Mouse (Mus musculus) kidney, postnatal 0 days (tissue): ENCODE data around the gene Syne2. TPM values are rescaled to one million over a fixed set of nuclear protein-coding genes. Genes with fewer than 3 reads are reported as not detected.

Source experiments
- ATAC-seq: fragments of 200-750 bp; cut with Nextera tagmentation; replicated peaks from 2 replicates; pipeline ENCODE4 v1.8.0; 2017; ENCODE audit warnings: low read depth, moderate number of reproducible peaks, moderate TSS enrichment, moderate library complexity; ENCODE audit not compliant: low FRiP score
- DNase-seq: peaks from one replicate; pipeline ENCODE4 v3.0.0-alpha.2; 2016; ENCODE audit warnings: low spot score
- H3K27ac ChIP-seq: fragments of 300-500 bp; sonication (generic); 2 replicates; pipeline ENCODE4 v1.5.1; 2014; ENCODE audit warnings: mild to moderate bottlenecking
- H3K27me3 ChIP-seq: fragments of 300-500 bp; sonication (generic); 2 replicates; pipeline ENCODE4 v1.6.1; 2014; ENCODE audit warnings: low read length, mixed read lengths; ENCODE audit not compliant: insufficient read depth
- H3K36me3 ChIP-seq: fragments of 300-500 bp; sonication (generic); 2 replicates; pipeline ENCODE4 v1.6.1; 2014; ENCODE audit warnings: low read length, mixed read lengths; ENCODE audit not compliant: insufficient read depth
- H3K4me1 ChIP-seq: fragments of 300-500 bp; sonication (generic); replicated peaks from 2 replicates; pipeline ENCODE4 v1.6.1; 2014; ENCODE audit warnings: antibody characterized with exemption, low read length, mixed read lengths; ENCODE audit not compliant: insufficient read depth
- H3K4me2 ChIP-seq: fragments of 300-500 bp; sonication (generic); 2 replicates; pipeline ENCODE4 v1.6.1; 2014; ENCODE audit warnings: mild to moderate bottlenecking, low read length, moderate library complexity, mixed read lengths
- H3K4me3 ChIP-seq: fragments of 300-500 bp; sonication (generic); replicated peaks from 2 replicates; pipeline ENCODE4 v1.5.1; 2014; ENCODE audit warnings: low read depth, low read length
- H3K9ac ChIP-seq: fragments of 300-500 bp; sonication (generic); 2 replicates; pipeline ENCODE4 v1.6.1; 2014; ENCODE audit warnings: low read depth, low read length
- H3K9me3 ChIP-seq: fragments of 300-500 bp; sonication (generic); replicated peaks from 2 replicates; pipeline ENCODE4 v1.6.1; 2016; ENCODE audit warnings: low read length, inconsistent platforms, mixed read lengths
- CTCF ChIP-seq: IDR thresholded peaks from 2 replicates; pipeline ENCODE4 v1.5.1; 2016; ENCODE audit warnings: antibody characterized with exemption, low read depth, mild to moderate bottlenecking, moderate library complexity
- WGBS: fragments of 180-500 bp; shearing (Covaris S2); extraction: QIAGEN DNeasy Blood & Tissue Kit; methylation state at CpG from one replicate; pipeline ENCODE4 v1.1.7; 2014; 5-methylcytosine and 5-hydroxymethylcytosine counted together
- polyA plus RNA-seq: library from polyadenylated mRNA; unstranded; fragments of >200 nt; fragmentation: Nextera tagmentation; extraction: Ambion mirVana; gene quantifications from 2 replicates; pipeline ENCODE4 v1.2.1, GENCODE M21; 2015

Gene Syne2
- polyA plus RNA-seq, 1 experiment from 2014 or later: 37.2 TPM

DNA sequence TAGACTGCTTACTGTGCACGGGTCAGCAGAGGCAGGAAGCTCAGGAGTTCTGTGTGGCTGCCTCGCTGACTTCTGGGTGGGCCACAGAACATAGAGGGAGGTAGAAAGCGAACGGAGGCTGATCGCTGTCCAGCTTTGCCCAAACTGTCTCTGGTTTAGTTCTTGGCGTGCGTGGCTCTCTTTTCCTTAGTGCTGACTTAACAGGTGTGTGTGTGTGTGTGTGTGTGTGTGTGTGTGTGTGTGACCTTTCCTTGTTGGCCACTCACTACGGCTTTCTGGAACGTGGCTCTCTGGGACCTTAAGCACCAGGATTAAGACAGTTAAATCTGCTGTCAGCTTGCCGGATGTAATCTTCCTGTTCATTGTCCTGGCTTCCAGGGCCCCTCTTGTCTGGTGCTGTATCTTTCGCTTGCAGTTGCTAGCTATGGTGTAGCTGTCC lies 18.6 kb downstream of the Syne2 start:
- H3K4me1 ChIP-seq: peaks cover 27% of the 10 kb centered on the region
- DNase-seq (peak; percentile 58), ATAC-seq (no peak)
- no peaks in the 10 kb centered on the region for H3K27me3 ChIP-seq
- H3K4me2 ChIP-seq: no peak overlapping the region
- 21% methylated on average over 11 of the region's 11 CpGs for WGBS
- no peak for TF ChIP-seq CTCF
- no peaks in the 10 kb centered on the region for H3K9me3 ChIP-seq
- H3K9ac ChIP-seq: no peak overlapping the region
- H3K27ac ChIP-seq: no peak overlapping the region; the same call in 1 of the 2 replicates
- no peak overlapping the region for H3K4me3 ChIP-seq
- no peaks in the 10 kb centered on the region for H3K36me3 ChIP-seq

DNA sequence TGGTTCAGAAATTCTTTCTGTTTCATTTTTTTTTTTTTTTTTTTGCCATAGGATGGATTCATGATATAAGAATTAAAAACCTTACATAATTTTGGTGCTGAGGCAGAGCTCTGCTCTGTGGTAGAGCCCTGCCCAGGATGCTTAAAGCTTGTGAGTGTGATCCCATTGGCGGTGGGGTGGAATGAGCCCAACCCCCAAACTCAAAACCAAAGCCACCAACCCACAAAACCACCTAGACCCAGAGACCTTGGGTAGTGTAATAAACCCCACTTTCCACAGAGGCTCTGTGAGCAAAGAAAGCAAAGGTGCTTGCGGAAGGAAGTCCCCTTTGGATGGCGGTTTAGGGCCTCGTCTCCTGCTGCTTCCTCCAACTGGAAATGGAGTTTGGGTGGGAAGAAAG lies 19.5 kb downstream of the Syne2 start:
- DNase-seq (no peak), ATAC-seq (no peak)
- Histone ChIP-seq H3K27ac (no peak overlapping the region), H3K9me3 (no peaks in the 10 kb centered on the region), H3K4me1 (peaks cover 29% of the 10 kb centered on the region), H3K36me3 (no peaks in the 10 kb centered on the region), H3K4me3 (no peak overlapping the region), H3K4me2 (no peak overlapping the region), H3K27me3 (no peaks in the 10 kb centered on the region), H3K9ac (no peak overlapping the region)
- TF ChIP-seq CTCF: no peak
- WGBS: 79% methylated on average over 4 of the region's 4 CpGs

DNA sequence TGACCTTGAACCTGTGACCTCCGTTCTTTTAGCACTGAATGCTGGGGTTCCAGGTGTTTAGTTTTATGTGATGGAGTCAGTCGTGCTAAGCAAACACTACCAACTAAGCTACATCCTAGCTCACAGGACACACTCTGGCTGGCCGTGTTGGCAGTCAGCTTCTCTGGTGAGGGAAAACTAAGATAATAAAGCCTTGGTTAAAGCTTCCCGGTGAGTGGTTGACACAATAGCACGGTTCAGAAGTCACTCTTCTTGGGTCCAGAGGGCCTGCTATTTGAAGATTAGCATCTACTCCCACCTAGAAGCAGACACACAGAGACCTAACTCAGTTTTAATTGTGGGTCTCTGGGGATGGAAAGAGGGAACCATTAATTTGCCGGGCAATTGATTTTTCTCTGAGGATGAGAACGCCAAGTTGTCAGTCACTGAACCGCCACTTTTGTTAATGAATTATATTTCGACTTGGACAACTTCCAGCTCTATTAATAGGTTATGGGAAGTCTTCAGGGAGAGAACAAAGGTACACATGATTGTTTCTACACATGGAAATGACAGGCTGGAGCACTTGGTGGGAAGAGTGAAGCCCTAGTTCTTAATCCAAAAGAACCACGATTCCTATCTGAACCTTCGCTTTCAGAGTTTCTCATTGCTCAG lies 21.3 kb downstream of the Syne2 start:
- no peaks in the 10 kb centered on the region for H3K27me3 ChIP-seq
- H3K4me3 ChIP-seq: no peak overlapping the region
- H3K4me2 ChIP-seq: no peak overlapping the region
- no peak for TF ChIP-seq CTCF
- H3K9me3 ChIP-seq: no peaks in the 10 kb centered on the region
- H3K9ac ChIP-seq: no peak overlapping the region
- peaks cover 26% of the 10 kb centered on the region for H3K4me1 ChIP-seq
- no peaks in the 10 kb centered on the region for H3K36me3 ChIP-seq
- WGBS: 28% methylated on average over 11 of the region's 11 CpGs
- DNase-seq: peak; percentile 53
- ATAC-seq: peak; percentile 36; the same call in 1 of the 2 replicates
- H3K27ac ChIP-seq: peak overlapping the region; percentile 39

DNA sequence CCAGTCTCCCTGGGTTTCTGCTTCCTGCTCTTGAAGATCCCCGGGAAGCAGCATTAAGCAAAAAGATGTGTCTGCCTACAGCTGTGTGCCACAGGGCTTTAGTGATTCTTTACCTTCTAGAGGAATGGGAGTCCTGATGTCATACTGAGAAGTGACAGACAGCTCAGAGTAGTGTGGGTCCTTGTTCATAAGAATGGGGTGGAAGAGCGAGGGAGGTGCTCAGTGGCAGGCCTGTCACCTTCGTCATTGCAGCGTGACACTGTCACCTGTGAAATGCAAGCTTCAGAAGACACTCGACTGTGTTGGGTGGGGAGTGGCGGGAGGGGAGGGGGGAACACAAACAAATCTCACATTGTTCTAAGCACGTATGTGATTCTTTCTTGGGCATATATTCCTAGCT lies 23.2 kb downstream of the Syne2 start:
- Histone ChIP-seq H3K4me1 (peaks cover 23% of the 10 kb centered on the region), H3K27ac (no peak overlapping the region), H3K36me3 (no peaks in the 10 kb centered on the region), H3K9ac (no peak overlapping the region), H3K4me3 (no peak overlapping the region), H3K9me3 (no peaks in the 10 kb centered on the region), H3K27me3 (no peaks in the 10 kb centered on the region), H3K4me2 (no peak overlapping the region)
- TF ChIP-seq CTCF: no peak
- WGBS: 71% methylated on average over 7 of the region's 7 CpGs
- ATAC-seq (no peak), DNase-seq (no peak)

DNA sequence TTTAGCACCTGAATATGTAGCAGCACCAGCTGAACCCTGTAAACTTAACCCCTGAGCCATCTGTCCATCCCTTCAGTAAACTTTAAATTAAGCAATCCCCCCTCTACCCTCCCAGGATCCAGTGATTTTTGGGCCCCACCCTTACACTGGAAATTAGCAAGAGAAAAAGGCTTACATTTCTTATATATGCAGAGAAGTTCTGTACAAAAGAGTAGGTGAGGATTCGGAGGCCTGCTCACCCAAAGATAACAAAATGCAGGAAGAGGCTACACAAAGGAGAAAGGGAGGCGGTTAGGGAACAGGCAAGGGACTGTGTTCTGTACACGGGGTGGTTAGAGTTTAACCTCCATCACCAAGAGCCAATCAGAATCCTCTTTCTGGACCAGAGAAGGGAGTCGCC lies 26.4 kb downstream of the Syne2 start:
- ATAC-seq (no peak), DNase-seq (no peak)
- H3K4me2 ChIP-seq: no peak overlapping the region
- no peak overlapping the region for H3K27ac ChIP-seq
- H3K9ac ChIP-seq: no peak overlapping the region
- TF ChIP-seq CTCF: no peak
- H3K9me3 ChIP-seq: no peaks in the 10 kb centered on the region
- 73% methylated on average over 4 of the region's 4 CpGs for WGBS
- no peaks in the 10 kb centered on the region for H3K27me3 ChIP-seq
- H3K4me1 ChIP-seq: peaks cover 25% of the 10 kb centered on the region
- no peak overlapping the region for H3K4me3 ChIP-seq
- no peaks in the 10 kb centered on the region for H3K36me3 ChIP-seq

DNA sequence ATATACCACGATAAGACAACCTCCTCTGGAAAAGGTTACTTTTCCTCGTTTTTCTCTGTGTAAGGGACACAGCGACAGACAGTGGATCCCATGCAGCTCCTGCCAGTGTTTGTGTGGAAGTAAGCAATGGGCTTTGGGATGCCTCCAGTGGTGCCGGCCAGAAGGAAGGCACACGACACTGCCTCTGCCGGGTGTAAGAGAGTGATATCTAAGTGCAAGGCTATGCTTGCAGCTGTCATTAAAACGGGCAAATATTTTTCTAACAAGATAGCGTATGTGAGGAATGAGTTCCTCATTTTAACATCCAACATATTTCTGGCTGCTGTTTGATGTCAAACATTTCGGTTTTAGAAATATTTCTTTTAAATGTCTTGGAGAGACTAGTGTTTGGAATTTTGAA lies 27.1 kb downstream of the Syne2 start:
- Histone ChIP-seq H3K9me3 (no peaks in the 10 kb centered on the region), H3K4me3 (no peak overlapping the region), H3K9ac (no peak overlapping the region), H3K27me3 (no peaks in the 10 kb centered on the region), H3K27ac (peak overlapping the region; percentile 19; the same call in 1 of the 2 replicates), H3K36me3 (no peaks in the 10 kb centered on the region), H3K4me2 (no peak overlapping the region), H3K4me1 (peaks cover 18% of the 10 kb centered on the region)
- TF ChIP-seq CTCF: no peak
- no peak for ATAC-seq
- 54% methylated on average over 9 of the region's 9 CpGs for WGBS
- DNase-seq: no peak

DNA sequence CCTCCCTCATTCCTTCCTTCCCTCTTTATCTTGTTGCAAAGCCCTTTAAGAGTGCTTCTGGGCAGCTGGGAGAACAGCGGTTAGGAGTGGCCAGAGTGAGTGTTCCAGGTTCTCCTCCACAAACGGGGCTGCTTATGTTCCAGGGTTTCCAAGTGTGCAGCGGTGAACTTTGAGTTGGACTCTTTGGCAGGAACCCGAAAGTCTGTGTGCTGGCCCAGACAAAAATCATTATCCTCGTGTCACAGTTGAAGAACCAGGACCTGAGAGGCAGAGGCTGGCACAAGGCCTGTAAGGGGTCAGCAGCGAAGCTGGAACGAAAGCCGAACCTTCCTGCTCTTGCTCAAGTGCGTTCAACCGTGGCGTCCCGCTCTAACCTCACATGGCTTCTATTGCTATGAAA lies 28.6 kb downstream of the Syne2 start:
- H3K36me3 ChIP-seq: no peaks in the 10 kb centered on the region
- H3K27me3 ChIP-seq: no peaks in the 10 kb centered on the region
- peak overlapping the region; percentile 60 for H3K27ac ChIP-seq
- no peak overlapping the region for H3K9ac ChIP-seq
- H3K4me3 ChIP-seq: no peak overlapping the region
- WGBS: 45% methylated on average over 12 of the region's 12 CpGs
- DNase-seq (peak; percentile 44), ATAC-seq (peak; percentile 83)
- H3K9me3 ChIP-seq: no peaks in the 10 kb centered on the region
- peaks cover 18% of the 10 kb centered on the region for H3K4me1 ChIP-seq
- no peak for TF ChIP-seq CTCF
- H3K4me2 ChIP-seq: no peak overlapping the region
